Mouse (Mus musculus): ENCODE results near the gene Mapkapk3. TPM values are rescaled to one million over a fixed set of nuclear protein-coding genes. Genes with fewer than 3 reads are reported as not detected.

The Mapkapk3 gene
- total and polyA plus RNA-seq, 2 experiments from 2014 or later = 1.3 to 3.2 TPM

GRCm38 (mm10) chr9:107230991-107231538, 58.6 kb downstream of the Mapkapk3 start:
- WGBS = 4% methylated on average over 33 of the region's 50 CpGs
- Histone ChIP-seq H3K27me3 (ENCODE audit: insufficient read depth, low read length) (no peaks in the 10 kb centered on the region), H3K4me3 (ENCODE audit: low read depth, low read length) (peak overlapping the region; percentile 94), H3K4me2 (ENCODE audit: low read depth, low read length, poor library complexity, severe bottlenecking) (peak overlapping the region; percentile 61), H3K9me3 (ENCODE audit: low read length) (no peaks in the 10 kb centered on the region), H3K4me1 (ENCODE audit: insufficient read depth, low read length) (0 out of 2 replicates have a peak, but pooled peaks cover 3% of the 10 kb centered on the region), H3K36me3 (ENCODE audit: insufficient read depth, low read length) (no peaks in the 10 kb centered on the region), H3K27ac (ENCODE audit: low read depth, low read length) (peak overlapping the region; percentile 93), H3K9ac (replicated peaks; ENCODE audit: low read length, poor library complexity, severe bottlenecking) (peak overlapping the region; percentile 97)
- peak; percentile 37 for TF ChIP-seq CTCF (IDR thresholded peaks at IDR 0.05)
- ATAC-seq (ENCODE audit: low FRiP score) (peak; percentile 88), DNase-seq (ENCODE audit: low spot score) (peak; percentile 61)

- WGBS = 82% methylated on average over 1 of the region's 1 CpGs
- TF ChIP-seq CTCF (IDR thresholded peaks at IDR 0.05) = no peak
- no peak for ATAC-seq (ENCODE audit: low FRiP score)
- Histone ChIP-seq H3K27ac (ENCODE audit: low read depth, low read length) (no peak overlapping the region), H3K4me1 (ENCODE audit: insufficient read depth, low read length) (no peaks in the 10 kb centered on the region), H3K27me3 (ENCODE audit: insufficient read depth, low read length) (no peaks in the 10 kb centered on the region), H3K36me3 (ENCODE audit: insufficient read depth, low read length) (no peaks in the 10 kb centered on the region), H3K9me3 (ENCODE audit: low read length) (no peaks in the 10 kb centered on the region), H3K4me3 (ENCODE audit: low read depth, low read length) (no peak overlapping the region), H3K4me2 (ENCODE audit: low read depth, low read length, poor library complexity, severe bottlenecking) (no peak overlapping the region), H3K9ac (replicated peaks; ENCODE audit: low read length, poor library complexity, severe bottlenecking) (no peak overlapping the region)
- DNase-seq (ENCODE audit: low spot score) = no peak
Measured at GRCm38 (mm10) chr9:107224597-107224996, 65.1 kb downstream of the Mapkapk3 start.

Small RNAs within 50 kb of the gene (microRNA-seq; reads per million reads assigned to microRNA genes)
- not detected for gene Gm22238 (ENCODE audit: borderline number of aligned reads)

Other genes with a start within 250 kb of the Mapkapk3 start
- 56.3 and 58.8 TPM in 2 replicates for gene Dock3, start 58.0 kb downstream of the Mapkapk3 start, total RNA-seq (2014; rRNA removed)
- gene Dock3, start 58.0 kb downstream of the Mapkapk3 start, polyA plus RNA-seq (2015; fragmentation: Nextera tagmentation; extraction: Ambion mirVana) = 17.7 and 20.5 TPM in 2 replicates
- 2.4 and 6.0 TPM in 2 replicates for gene Cish, start 6.1 kb upstream of the Mapkapk3 start, total RNA-seq (2014; rRNA removed)
- 6.5 and 6.7 TPM in 2 replicates for gene Cish, start 6.1 kb upstream of the Mapkapk3 start, polyA plus RNA-seq (2015; fragmentation: Nextera tagmentation; extraction: Ambion mirVana)
- gene Hemk1, start 48.5 kb upstream of the Mapkapk3 start, total RNA-seq (2014; rRNA removed) = 15.8 and 21.3 TPM in 2 replicates
- 15.9 and 19.4 TPM in 2 replicates for gene Hemk1, start 48.5 kb upstream of the Mapkapk3 start, polyA plus RNA-seq (2015; fragmentation: Nextera tagmentation; extraction: Ambion mirVana)
- 11.0 and 13.6 TPM in 2 replicates for gene 6430571L13Rik, start 50.7 kb upstream of the Mapkapk3 start, total RNA-seq (2014; rRNA removed)
- 10.4 and 11.1 TPM in 2 replicates for gene 6430571L13Rik, start 50.7 kb upstream of the Mapkapk3 start, polyA plus RNA-seq (2015; fragmentation: Nextera tagmentation; extraction: Ambion mirVana)
- 138 and 191 TPM in 2 replicates for gene Cacna2d2, start 109.7 kb upstream of the Mapkapk3 start, total RNA-seq (2014; rRNA removed)
- gene Cacna2d2, start 109.7 kb upstream of the Mapkapk3 start, polyA plus RNA-seq (2015; fragmentation: Nextera tagmentation; extraction: Ambion mirVana) = 8.4 and 9.0 TPM in 2 replicates
- gene Tmem115, start 244.1 kb upstream of the Mapkapk3 start, total RNA-seq (2014; rRNA removed) = 57.8 and 70.4 TPM in 2 replicates
- gene Tmem115, start 244.1 kb upstream of the Mapkapk3 start, polyA plus RNA-seq (2015; fragmentation: Nextera tagmentation; extraction: Ambion mirVana) = 51.9 and 53.6 TPM in 2 replicates